Mouse (Mus musculus): ENCODE measurements around the gene Pkd1l3. TPM values are rescaled to one million over a fixed set of nuclear protein-coding genes. Genes with fewer than 3 reads are reported as not detected.

Pkd1l3 gene
- polyA plus RNA-seq, 1 experiment = 0.08 TPM

- no peak for DNase-seq
- H3K4me1 ChIP-seq (ENCODE audit: control insufficient read depth, insufficient read depth, low read length) = peaks cover 5% of the 10 kb centered on the region; the same call in 1 of the 2 replicates
- H3K27me3 ChIP-seq (ENCODE audit: control insufficient read depth, insufficient read depth, low read length) = no peaks in the 10 kb centered on the region
- no peak overlapping the region for H3K27ac ChIP-seq (ENCODE audit: insufficient read depth, low read length)
- no peak overlapping the region for H3K4me3 ChIP-seq (replicated peaks; ENCODE audit: insufficient read depth, low read depth, low read length)
- TF ChIP-seq POLR2A (IDR thresholded peaks at IDR 0.05; ENCODE audit: borderline replicate concordance, insufficient read depth, low read length) = no peak
- no peak for TF ChIP-seq CTCF (IDR thresholded peaks at IDR 0.05; ENCODE audit: borderline replicate concordance, insufficient read depth, low read depth, low read length)
- WGBS = 86% methylated on average over 2 of the region's 2 CpGs
These were observed 7.6 kb upstream of the Pkd1l3 start for GRCm38 (mm10) chr8:109606725-109607124.

- TF ChIP-seq CTCF (IDR thresholded peaks at IDR 0.05; ENCODE audit: borderline replicate concordance, insufficient read depth, low read depth, low read length) (no peak), POLR2A (IDR thresholded peaks at IDR 0.05; ENCODE audit: borderline replicate concordance, insufficient read depth, low read length) (no peak)
- Histone ChIP-seq H3K27ac (ENCODE audit: insufficient read depth, low read length) (no peak overlapping the region), H3K4me3 (replicated peaks; ENCODE audit: insufficient read depth, low read depth, low read length) (peak overlapping the region; percentile 90), H3K27me3 (ENCODE audit: control insufficient read depth, insufficient read depth, low read length) (no peaks in the 10 kb centered on the region), H3K4me1 (ENCODE audit: control insufficient read depth, insufficient read depth, low read length) (peaks cover 5% of the 10 kb centered on the region; the same call in 1 of the 2 replicates)
- WGBS = 4% methylated on average over 12 of the region's 12 CpGs
- peak in 1 of 2 experiments; percentile 22 for DNase-seq
These were observed 6.7 kb upstream of the Pkd1l3 start for GRCm38 (mm10) chr8:109607650-109608049.

- WGBS = under 1% methylated on average over 42 of the region's 42 CpGs
- no peaks in the 10 kb centered on the region for H3K27me3 ChIP-seq (ENCODE audit: control insufficient read depth, insufficient read depth, low read length)
- DNase-seq = peak; percentile 98 to 99
- H3K27ac ChIP-seq (ENCODE audit: insufficient read depth, low read length) = peak within 1 kb of the TSS; percentile 72
- TF ChIP-seq CTCF (IDR thresholded peaks at IDR 0.05; ENCODE audit: borderline replicate concordance, insufficient read depth, low read depth, low read length) = no peak
- TF ChIP-seq POLR2A (IDR thresholded peaks at IDR 0.05; ENCODE audit: borderline replicate concordance, insufficient read depth, low read length) = peak; percentile 89
- H3K4me3 ChIP-seq (replicated peaks; ENCODE audit: insufficient read depth, low read depth, low read length) = peak within 1 kb of the TSS; percentile 90
- peaks cover 5% of the 10 kb centered on the region; the same call in 1 of the 2 replicates for H3K4me1 ChIP-seq (ENCODE audit: control insufficient read depth, insufficient read depth, low read length)
These were observed 5.8 kb upstream of the Pkd1l3 start, which contains the start of gene Dhodh for GRCm38 (mm10) chr8:109608271-109609152. Gene Dhodh, minus strand, starts transcription at chr8:109608673.

- 10% methylated on average over 5 of the region's 5 CpGs for WGBS
- TF ChIP-seq CTCF (IDR thresholded peaks at IDR 0.05; ENCODE audit: borderline replicate concordance, insufficient read depth, low read depth, low read length) = no peak
- no peak for TF ChIP-seq POLR2A (IDR thresholded peaks at IDR 0.05; ENCODE audit: borderline replicate concordance, insufficient read depth, low read length)
- Histone ChIP-seq H3K4me3 (replicated peaks; ENCODE audit: insufficient read depth, low read depth, low read length) (peak overlapping the region; percentile 90), H3K27me3 (ENCODE audit: control insufficient read depth, insufficient read depth, low read length) (no peaks in the 10 kb centered on the region), H3K27ac (ENCODE audit: insufficient read depth, low read length) (0 out of 2 replicates have a peak overlapping the region, but pooled peaks have one; percentile 13), H3K4me1 (ENCODE audit: control insufficient read depth, insufficient read depth, low read length) (peaks cover 5% of the 10 kb centered on the region; the same call in 1 of the 2 replicates)
- DNase-seq = peak; percentile 20 to 35
These were observed 5.2 kb upstream of the Pkd1l3 start for GRCm38 (mm10) chr8:109609153-109609502.

- WGBS = 81% methylated on average over 3 of the region's 3 CpGs
- no peaks in the 10 kb centered on the region for H3K27me3 ChIP-seq (ENCODE audit: control insufficient read depth, insufficient read depth, low read length)
- TF ChIP-seq POLR2A (IDR thresholded peaks at IDR 0.05; ENCODE audit: borderline replicate concordance, insufficient read depth, low read length) = no peak
- no peak for TF ChIP-seq CTCF (IDR thresholded peaks at IDR 0.05; ENCODE audit: borderline replicate concordance, insufficient read depth, low read depth, low read length)
- H3K27ac ChIP-seq (ENCODE audit: insufficient read depth, low read length) = no peak overlapping the region
- no peak overlapping the region for H3K4me3 ChIP-seq (replicated peaks; ENCODE audit: insufficient read depth, low read depth, low read length)
- no peaks in the 10 kb centered on the region for H3K4me1 ChIP-seq (ENCODE audit: control insufficient read depth, insufficient read depth, low read length)
- no peak for DNase-seq
These were observed 1.3 kb downstream of the Pkd1l3 start for GRCm38 (mm10) chr8:109615569-109615968.

GRCm38 (mm10) chr8:109628638-109629037 is 14.3 kb downstream of the Pkd1l3 start:
- 54% methylated on average over 6 of the region's 6 CpGs for WGBS
- no peak overlapping the region for H3K27ac ChIP-seq (ENCODE audit: insufficient read depth, low read length)

GRCm38 (mm10) chr8:109632498-109632897 is 18.2 kb downstream of the Pkd1l3 start:
- Histone ChIP-seq H3K27ac (ENCODE audit: insufficient read depth, low read length) (no peak overlapping the region), H3K27me3 (ENCODE audit: control insufficient read depth, insufficient read depth, low read length) (no peaks in the 10 kb centered on the region; the same call in 1 of the 2 replicates), H3K4me1 (ENCODE audit: control insufficient read depth, insufficient read depth, low read length) (no peaks in the 10 kb centered on the region), H3K4me3 (replicated peaks; ENCODE audit: insufficient read depth, low read depth, low read length) (no peak overlapping the region)
- WGBS = 62% methylated on average over 5 of the region's 5 CpGs
- DNase-seq = no peak
- TF ChIP-seq CTCF (IDR thresholded peaks at IDR 0.05; ENCODE audit: borderline replicate concordance, insufficient read depth, low read depth, low read length) (no peak), POLR2A (IDR thresholded peaks at IDR 0.05; ENCODE audit: borderline replicate concordance, insufficient read depth, low read length) (no peak)

More at GRCm38 (mm10) chr8:109628638-109629037, 14.3 kb downstream of the Pkd1l3 start:
- Histone ChIP-seq H3K4me3 (replicated peaks; ENCODE audit: insufficient read depth, low read depth, low read length) (no peak overlapping the region), H3K27me3 (ENCODE audit: control insufficient read depth, insufficient read depth, low read length) (no peaks in the 10 kb centered on the region; the same call in 1 of the 2 replicates), H3K4me1 (ENCODE audit: control insufficient read depth, insufficient read depth, low read length) (no peaks in the 10 kb centered on the region)
- no peak for TF ChIP-seq POLR2A (IDR thresholded peaks at IDR 0.05; ENCODE audit: borderline replicate concordance, insufficient read depth, low read length)
- TF ChIP-seq CTCF (IDR thresholded peaks at IDR 0.05; ENCODE audit: borderline replicate concordance, insufficient read depth, low read depth, low read length) = no peak
- DNase-seq = no peak
